Mouse (Mus musculus) gastrocnemius, adult 2 months (tissue): Measurements from ENCODE around the gene Irf5. TPM values are rescaled to one million over a fixed set of nuclear protein-coding genes. Genes with fewer than 3 reads are reported as not detected.

Experiments
- DNase-seq: peaks from one replicate; pipeline ENCODE4 v3.0.0; 2022
- H3K27ac ChIP-seq: fragments of 200-600 bp; 2 replicates; pipeline ENCODE4 v1.8.1; 2022; ENCODE audit warnings: mild to moderate bottlenecking
- H3K4me3 ChIP-seq: fragments of 200-600 bp; 2 replicates; pipeline ENCODE4 v1.8.1; 2022; ENCODE audit warnings: mild to moderate bottlenecking, moderate library complexity
- CTCF ChIP-seq: fragments of 200-600 bp; IDR thresholded peaks from 2 replicates; pipeline ENCODE4 v1.8.1; 2022; ENCODE audit warnings: antibody characterized with exemption, mild to moderate bottlenecking, moderate library complexity
- intact Hi-C: fragments of 180-260 bp; cut with DNase I; formaldehyde crosslinking; loops from one replicate; pipeline ENCODE4 v1.15.1; 2025
- long read RNA-seq, 2 experiments: library from polyadenylated mRNA; stranded (forward); transcript quantifications; one replicate each; pipeline ENCODE4 v2.0.0; 2021
- total RNA-seq, 2 experiments: library from RNA; stranded (reverse); gene quantifications; 2 replicates each; pipeline ENCODE4 v1.2.3; 2021

Gene Irf5
- 1 to 10 TPM; 1.1 to 3.8 TPM for total RNA-seq
- long read RNA-seq, experiment 1, partial matches to known transcripts: 0 of 3 reads
- long read RNA-seq, experiment 1, other reads (novel, unspliced or antisense): 3 of 3 reads
- long read RNA-seq, experiment 2, partial matches to known transcripts: 0 of 2 reads
- long read RNA-seq, experiment 2, other reads (novel, unspliced or antisense): 0 of 2 reads

DNA sequence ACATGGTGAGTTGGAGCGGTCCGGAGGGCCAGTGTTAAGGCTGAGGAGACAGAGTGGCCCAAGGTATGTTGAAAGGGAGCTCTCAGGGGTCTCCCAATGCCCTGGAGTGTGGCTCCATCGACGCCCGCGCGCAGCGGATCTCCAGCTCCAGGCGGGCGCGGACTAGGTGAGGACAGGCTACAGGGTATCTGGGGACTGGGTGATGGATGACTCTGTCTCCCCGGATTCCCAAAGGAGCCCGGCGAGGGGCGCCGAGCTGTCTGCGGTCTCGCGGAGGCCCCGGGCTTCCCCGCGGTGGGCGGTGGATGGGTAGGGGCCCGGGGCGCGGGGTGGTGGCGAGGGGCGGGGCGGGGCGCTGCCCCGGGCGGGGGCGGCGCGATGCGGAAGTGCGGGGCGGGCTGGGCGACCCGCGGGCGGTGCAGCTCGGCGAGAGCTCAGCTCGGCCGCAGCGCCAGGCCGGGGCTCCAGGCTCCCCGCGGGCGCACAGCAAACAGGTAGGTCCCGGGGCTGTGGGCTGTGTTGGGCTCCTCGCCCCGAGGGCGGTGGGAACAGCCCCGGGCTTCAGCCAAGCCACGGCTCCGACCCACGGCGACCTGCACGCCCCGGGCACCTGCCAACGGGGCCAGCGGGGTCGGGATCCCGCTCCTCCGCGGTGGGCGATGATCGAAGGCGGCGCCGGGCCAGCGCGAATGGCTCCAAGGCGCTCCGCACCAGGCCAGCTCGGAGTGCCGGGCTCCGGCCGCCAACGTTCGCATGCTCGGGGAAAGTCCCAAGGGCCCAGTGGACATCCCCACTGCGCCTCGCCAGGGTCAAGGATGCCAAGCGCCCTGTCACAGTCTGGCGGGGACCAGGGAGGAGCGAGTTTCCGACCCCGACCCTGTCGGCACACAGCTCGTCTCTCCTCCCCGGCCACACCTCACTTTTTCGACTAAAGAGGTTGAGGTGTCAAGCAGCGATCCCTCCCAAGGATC lies at the start of gene Irf5:
Gene Irf5, plus strand, starts transcription at position 345 of the 971 bp plus-strand sequence.
- TF ChIP-seq CTCF: no peak
- peak within 1 kb of the TSS; percentile 86 for H3K4me3 ChIP-seq
- peak; percentile 60 for DNase-seq
- peak within 1 kb of the TSS; percentile 68 for H3K27ac ChIP-seq
- intact Hi-C loops: no loop called here

DNA sequence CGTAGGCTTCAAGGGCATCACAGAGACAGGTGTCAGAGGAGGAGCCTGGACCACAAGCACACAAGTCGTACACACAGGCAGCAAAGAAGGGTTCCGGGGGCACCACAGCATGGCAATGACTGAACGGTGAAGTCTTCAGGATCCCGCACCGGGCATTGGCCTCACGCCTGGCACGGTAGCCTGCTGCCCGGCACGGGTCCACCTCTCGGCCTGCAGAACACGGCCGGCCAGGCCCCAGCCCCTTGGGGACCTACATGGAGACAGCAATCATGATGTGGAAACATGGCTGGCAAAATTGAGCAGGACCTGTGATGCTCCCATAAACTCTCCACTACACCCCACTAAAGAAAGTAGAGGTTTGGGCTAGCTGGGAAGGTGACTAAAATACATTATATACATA lies 43.7 kb upstream of the Irf5 start:
- TF ChIP-seq CTCF: no peak
- no peak overlapping the region for H3K27ac ChIP-seq
- intact Hi-C loops: no loop called here
- no peak for DNase-seq
- no peak overlapping the region for H3K4me3 ChIP-seq

DNA sequence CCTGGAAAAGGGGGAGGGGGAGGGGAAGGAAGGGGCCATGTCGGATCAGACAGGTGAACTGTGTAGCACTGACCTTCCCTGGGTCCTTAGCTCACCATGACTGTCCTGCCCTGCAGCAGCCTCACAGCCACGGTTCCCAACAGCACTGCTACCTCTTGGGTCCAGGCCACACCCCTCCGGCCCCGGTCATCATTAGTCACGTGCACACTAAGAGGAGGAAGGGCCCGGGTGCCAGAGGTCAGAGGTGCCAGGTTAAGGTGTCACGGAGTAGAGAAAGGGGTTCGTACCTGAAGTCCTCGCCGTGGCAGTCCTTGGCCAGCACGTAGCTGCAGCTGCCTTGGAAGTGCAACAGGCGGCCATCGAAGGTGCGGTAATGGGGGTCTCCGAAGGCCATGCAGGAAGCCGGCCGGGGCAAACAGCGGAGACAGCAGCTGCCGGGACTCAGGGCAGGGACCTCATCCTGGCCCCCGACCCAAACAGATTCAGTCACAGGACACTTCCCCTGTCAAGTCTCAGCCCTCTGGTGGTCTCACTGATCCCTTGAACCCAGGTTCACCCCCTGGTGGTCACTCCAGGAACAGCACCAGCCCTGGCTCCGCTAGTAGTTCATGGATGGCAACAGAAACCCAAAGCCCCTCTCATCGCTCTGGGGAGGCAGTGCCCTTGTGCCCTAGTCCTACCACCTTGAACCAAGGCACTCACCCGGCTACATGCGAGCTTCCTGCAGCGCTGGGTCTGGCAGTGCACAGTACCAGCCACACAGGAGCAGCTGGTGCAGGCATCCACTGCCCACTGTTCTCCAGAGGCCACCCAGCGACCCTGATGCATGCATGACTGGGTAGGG lies 41.5 kb upstream of the Irf5 start:
- DNase-seq: peak; percentile 75
- peak; percentile 82 for TF ChIP-seq CTCF
- Histone ChIP-seq H3K27ac (no peak overlapping the region), H3K4me3 (peak overlapping the region; percentile 68)
- intact Hi-C loops: loop anchor here (5.0 kb wide), 2 partner anchors 88 to 123 kb away; partner anchors contain the start of gene Ccdc136

DNA sequence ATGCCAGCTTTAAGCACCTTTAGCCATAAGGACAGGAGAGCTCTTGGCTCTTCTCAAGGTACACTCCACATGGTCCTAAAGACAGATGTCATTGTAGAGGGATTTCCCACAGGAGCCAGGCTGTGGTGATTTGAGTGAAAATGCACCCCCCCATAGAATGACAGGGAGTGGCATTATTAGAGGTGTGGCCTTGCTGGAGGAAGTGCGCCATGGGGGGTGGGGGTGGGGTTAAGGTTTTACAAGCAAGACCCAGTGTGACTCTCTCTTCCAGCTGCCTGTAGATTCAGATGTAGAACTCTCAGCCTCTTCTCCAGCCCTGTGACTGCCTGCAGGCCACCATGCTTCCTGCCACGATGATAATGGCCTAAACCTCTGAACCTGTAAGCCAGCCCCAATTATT lies 40.5 kb upstream of the Irf5 start:
- H3K27ac ChIP-seq: no peak overlapping the region
- DNase-seq: no peak
- no peak overlapping the region for H3K4me3 ChIP-seq
- intact Hi-C loops: loop anchor here (5.0 kb wide), 2 partner anchors 89 to 124 kb away; partner anchors contain the start of gene Ccdc136
- no peak for TF ChIP-seq CTCF

GRCm38 (mm10) chr6:29494101-29494500 lies 32.3 kb upstream of the Irf5 start:
- H3K4me3 ChIP-seq: no peak overlapping the region
- peak; percentile 59 for DNase-seq
- no peak for TF ChIP-seq CTCF
- peak overlapping the region; percentile 58 for H3K27ac ChIP-seq
- intact Hi-C loops: no loop called here

DNA sequence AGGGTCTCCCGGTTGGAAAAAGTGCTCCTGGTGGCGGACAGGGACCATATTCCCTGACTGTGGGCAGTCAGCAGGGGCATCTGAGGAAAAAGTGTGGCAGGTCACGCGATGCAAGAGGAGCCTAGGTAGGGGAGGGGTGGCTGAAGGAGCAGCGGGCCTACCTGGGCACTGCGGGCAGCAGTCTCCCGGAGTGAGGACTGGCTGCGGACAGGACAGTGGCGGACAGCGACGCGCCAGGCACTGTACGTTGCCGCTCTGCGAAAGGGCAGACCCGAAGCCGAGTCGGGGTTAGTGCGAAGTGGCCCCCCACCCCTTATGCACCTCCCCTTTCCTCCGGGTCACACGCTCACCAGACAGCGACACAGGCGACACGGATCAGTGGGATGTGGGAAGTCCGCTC lies 30.2 kb upstream of the Irf5 start:
- no peak for TF ChIP-seq CTCF
- intact Hi-C loops: no loop called here
- H3K4me3 ChIP-seq: no peak overlapping the region
- no peak for DNase-seq
- no peak overlapping the region for H3K27ac ChIP-seq

DNA sequence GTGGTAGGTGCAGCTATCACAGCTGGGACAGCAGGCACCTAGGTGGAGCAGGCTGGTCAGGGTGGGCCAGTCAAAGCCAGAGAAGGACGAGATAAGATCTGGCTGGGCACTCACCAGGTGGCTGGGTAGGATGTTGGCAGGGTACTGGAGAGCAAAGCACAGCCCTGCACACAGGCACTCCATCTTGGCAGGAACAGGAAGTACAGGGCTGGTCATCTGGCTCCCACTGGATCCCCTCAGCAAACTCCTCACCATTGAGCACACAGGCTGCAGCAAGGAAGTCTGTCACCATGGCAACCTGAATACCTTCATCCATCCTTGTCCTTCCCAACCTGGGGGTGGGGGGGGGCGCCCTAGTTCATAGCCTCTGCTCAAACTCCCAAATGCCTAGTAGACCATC lies 28.6 kb upstream of the Irf5 start:
- TF ChIP-seq CTCF: no peak
- intact Hi-C loops: no loop called here

GRCm38 (mm10) chr6:29500177-29500576 lies 26.2 kb upstream of the Irf5 start:
- DNase-seq: no peak
- no peak for TF ChIP-seq CTCF
- Histone ChIP-seq H3K4me3 (no peak overlapping the region), H3K27ac (no peak overlapping the region)
- intact Hi-C loops: no loop called here

More for the DNA sequence above, 28.6 kb upstream of the Irf5 start:
- no peak overlapping the region for H3K27ac ChIP-seq
- H3K4me3 ChIP-seq: no peak overlapping the region
- no peak for DNase-seq

- H3K27ac ChIP-seq: no peak overlapping the region
- H3K4me3 ChIP-seq: no peak overlapping the region
- TF ChIP-seq CTCF: no peak
- intact Hi-C loops: no loop called here
- no peak for DNase-seq
Measured at GRCm38 (mm10) chr6:29500810-29501209, 25.6 kb upstream of the Irf5 start.

GRCm38 (mm10) chr6:29501599-29501998 lies 24.8 kb upstream of the Irf5 start:
- DNase-seq: no peak
- TF ChIP-seq CTCF: peak; percentile 44; the same call in 1 of the 2 replicates
- Histone ChIP-seq H3K27ac (no peak overlapping the region), H3K4me3 (no peak overlapping the region)
- intact Hi-C loops: no loop called here

- no peak for TF ChIP-seq CTCF
- no peak overlapping the region for H3K4me3 ChIP-seq
- DNase-seq: no peak
- no peak overlapping the region for H3K27ac ChIP-seq
- intact Hi-C loops: no loop called here
Measured at GRCm38 (mm10) chr6:29505493-29505892, 20.9 kb upstream of the Irf5 start.

DNA sequence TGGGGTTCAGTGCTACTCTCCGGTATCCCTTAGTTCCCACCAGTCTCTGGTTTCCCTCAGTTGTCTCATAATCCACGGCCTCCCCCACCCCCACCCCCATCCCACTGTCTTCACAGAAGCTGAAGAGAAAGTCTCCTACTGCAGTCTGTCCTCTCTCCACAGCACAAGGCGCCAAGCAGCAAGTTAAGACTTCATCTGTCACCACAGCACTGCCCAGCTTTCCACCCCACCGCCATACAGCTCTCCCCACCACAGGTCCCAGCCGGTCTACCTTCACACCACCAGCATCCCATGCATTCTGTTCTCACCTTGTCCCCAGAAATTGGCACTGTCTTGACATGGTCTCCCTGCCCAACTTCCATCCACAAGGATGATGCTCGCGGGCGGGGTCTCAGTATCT lies 19.6 kb upstream of the Irf5 start:
- TF ChIP-seq CTCF: no peak
- no peak overlapping the region for H3K27ac ChIP-seq
- H3K4me3 ChIP-seq: peak overlapping the region; percentile 72
- DNase-seq: no peak
- intact Hi-C loops: no loop called here
